Mouse (Mus musculus): ENCODE data around the gene Gas7.

Gene Gas7

DNA sequence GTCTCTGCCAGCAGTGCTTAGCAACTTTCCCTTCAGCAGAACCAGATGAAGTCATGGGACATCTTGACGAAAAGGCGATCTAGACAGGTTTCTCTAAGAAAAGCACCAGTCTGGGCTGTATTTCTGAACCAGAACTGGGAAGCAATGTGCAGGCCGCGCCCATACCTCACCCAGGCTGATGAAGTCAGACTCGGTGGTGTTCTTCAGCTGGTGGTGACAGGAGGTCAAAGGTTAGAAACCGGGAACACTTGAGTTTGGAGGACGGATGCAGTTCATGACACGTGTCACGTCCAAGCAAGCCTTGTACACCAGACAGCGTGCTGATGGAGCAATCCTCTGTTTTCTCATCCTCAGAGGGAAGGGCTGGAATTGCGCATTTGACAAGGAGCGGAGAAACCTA, 32.9 kb downstream of the Gas7 start:
- no peak for DNase-seq (ENCODE audit: low read depth, low spot score)

DNA sequence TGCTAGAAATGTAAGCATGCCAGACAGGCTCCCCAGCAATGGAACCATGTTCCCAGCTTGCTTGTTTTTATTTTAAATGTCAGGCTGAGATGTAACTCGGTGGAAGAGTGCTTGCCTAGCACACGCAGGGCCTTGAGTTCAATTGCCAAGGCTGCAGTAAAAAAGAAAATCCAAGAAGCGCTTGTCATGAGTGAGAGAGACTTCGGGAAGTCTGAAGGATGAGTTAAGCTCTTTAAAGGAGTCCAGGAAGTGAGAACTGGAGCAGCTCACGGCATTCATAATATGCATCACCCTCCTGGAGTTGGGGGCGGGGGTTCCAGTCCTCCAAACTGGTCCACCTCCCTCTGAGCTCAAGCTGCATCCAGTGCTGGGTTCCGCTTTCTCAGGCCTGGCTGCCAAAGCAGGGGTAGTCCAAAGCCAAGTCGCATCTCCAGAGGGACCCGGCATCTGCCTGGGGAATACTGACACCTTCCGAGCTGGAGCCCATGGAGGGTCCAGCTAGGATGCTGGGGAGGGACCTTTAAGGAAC, 34.5 kb downstream of the Gas7 start:
- no peak for DNase-seq (ENCODE audit: low read depth, low spot score)

DNA sequence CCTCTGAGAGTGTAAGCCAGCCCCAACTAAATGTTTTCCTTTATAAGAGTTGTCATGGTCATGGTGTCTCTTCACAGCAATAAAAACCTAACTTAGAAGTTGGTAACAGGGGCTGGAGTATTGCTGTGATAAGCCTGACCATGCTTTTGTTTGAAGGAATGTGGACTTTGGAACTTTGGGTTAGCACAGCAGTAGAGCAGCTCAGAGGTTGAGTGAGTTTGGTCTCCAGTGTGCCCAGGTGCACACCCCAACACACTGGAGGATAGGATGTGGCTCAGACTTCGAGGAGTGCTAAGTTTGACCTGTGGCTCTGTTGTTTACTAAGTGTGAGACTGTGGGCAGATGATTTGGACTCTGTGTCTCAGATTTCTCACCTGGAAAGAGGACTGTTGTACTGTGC, 41.6 kb downstream of the Gas7 start:
- no peak for DNase-seq (ENCODE audit: low read depth, low spot score)

DNA sequence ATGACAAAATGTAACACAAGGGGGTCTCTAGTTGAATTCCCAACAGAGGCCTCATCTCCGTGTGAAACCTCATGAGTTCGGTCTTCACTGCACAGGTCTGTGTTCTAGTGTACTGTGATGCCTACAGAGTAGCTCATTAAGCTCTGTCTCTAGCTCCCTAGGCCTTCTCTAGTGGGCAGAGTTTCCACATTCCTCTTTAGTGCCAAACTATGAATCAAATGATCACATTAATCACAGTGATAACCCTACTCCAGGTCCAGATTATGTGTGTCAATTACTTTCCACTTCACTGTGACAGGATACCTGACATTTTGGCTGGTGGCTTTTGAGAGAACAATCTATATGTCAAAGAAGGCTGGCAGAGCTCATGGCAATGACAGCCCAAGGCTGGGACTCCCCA, 44.9 kb downstream of the Gas7 start:
- no peak for DNase-seq (ENCODE audit: low read depth, low spot score)

DNA sequence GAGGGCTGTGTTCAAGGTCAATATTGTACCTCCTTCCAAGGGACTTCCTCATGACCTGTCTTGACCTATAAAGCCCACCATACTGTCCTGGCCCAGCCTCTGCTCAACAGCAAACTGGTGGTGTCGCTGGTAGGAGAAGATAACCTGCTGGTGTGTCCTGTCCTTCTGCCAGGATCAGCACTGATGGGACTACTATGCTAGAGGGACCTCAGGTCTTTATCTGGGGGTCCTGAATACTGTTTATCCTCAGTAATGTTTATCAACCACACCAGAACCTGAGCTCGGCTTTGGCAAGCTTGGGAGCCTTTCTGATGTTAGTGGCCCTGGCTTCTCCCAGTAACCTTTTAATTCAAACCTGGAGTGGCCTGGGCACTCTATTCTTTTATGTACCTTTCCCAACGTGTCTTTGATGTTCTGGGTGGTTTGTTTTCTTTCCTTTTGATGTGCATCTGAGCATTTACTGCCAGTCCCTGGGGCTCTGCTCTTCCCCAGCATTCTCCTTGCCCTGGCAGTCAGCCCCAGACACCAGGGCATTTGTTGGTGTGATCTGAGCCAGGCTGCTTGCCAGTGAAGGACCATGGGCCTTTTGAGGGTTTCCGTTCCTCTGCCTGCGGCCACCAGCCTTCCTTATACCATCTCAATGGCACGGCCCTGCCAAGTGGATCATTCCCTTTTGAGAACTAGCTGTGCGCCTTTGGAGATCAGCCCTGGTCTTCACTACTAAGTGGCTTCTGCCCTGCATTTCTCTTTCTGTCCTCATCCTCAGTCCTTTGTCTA, 46.4 kb downstream of the Gas7 start:
- DNase-seq (ENCODE audit: low read depth, low spot score), result no peak

DNA sequence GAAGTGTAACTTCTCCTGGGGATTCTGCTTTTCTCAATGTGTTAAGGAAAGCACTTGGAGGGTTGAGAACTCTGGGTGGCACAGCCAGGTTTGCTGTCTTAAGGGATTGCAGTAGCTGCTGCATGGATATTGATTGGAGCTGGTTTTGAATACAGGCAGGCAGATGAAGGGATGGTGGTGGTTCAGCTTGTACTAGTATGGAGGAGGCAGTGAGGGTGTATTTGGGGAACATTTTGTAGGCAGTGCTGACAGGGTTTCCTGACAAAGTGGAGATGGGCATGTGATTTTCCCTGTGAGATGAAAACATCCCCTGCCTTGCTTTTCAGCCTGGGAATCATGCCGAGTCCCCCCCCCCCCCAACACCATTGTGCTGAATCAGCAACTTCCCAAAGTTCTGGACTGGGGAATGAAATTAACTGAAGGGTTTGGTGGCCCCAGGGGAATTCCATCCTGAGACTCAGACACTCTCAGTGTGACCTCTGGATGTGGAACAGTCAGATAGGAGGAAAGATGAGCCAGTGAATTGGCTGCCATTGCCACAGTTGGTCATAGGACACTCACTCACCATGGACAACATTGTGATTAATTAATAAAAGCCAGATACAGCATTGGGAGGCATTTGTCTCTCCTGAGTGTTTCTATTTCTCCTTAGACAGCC, 54.1 kb downstream of the Gas7 start:
- DNase-seq (ENCODE audit: low read depth, low spot score), result no peak

DNA sequence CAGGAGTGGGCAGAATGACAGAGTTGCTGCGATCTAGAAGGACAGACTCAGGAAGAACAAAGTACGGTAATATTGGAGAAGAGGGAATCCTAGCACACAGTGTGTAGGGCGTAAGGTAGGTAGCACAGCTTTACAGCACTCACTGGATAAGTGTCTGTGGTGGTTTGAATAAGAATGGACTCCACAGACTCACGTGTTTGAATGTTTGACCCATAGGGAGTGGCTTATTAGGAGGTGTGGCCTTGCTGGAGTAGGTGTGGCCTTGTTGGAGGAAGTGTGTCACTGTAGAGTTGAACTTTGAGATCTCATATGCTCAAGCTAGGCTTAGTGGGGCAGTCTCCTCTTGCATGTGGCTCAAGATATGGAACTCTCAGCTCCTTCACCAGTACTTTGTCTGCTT, 55.6 kb downstream of the Gas7 start:
- no peak for DNase-seq (ENCODE audit: low read depth, low spot score)

DNA sequence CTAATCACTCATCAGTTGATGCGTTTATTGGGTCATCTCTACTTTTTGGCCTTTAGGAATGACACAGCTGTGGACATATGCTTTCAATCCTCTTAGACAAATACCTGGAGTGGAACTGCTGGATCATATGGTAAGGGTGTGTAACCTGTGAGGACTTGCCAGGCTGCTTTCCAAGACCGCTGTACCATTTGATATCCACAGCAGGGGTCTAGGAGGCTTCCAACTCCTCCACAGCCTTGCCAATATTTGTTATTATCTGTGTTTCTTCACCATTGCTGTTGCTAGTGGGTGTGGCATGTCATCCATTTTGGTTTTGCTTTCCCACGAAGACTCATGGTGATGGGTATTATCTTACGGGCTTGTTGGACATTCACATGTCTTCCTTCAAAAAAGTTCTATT, 57.8 kb downstream of the Gas7 start:
- no peak for DNase-seq (ENCODE audit: low read depth, low spot score)

DNA sequence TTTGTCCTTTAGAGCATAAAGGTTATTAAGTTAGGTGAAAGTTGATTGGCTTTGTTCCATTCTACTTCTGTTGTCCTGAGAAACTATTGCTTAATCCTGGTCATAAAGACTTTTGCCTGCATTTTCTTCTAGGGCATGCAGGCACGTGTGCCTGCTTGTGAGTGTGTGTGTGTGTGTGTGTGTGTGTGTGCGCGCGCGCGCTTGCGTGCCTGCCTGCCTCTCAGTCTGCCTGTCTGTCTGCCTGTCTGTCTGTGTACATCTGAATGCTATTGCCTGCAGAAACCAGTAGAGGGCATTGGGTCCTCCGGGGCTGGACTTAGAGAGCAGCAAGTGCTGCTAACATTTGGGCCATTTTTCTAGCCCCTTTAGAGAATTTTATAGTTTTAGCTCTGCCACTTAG, 59.2 kb downstream of the Gas7 start:
- no peak for DNase-seq (ENCODE audit: low read depth, low spot score)

DNA sequence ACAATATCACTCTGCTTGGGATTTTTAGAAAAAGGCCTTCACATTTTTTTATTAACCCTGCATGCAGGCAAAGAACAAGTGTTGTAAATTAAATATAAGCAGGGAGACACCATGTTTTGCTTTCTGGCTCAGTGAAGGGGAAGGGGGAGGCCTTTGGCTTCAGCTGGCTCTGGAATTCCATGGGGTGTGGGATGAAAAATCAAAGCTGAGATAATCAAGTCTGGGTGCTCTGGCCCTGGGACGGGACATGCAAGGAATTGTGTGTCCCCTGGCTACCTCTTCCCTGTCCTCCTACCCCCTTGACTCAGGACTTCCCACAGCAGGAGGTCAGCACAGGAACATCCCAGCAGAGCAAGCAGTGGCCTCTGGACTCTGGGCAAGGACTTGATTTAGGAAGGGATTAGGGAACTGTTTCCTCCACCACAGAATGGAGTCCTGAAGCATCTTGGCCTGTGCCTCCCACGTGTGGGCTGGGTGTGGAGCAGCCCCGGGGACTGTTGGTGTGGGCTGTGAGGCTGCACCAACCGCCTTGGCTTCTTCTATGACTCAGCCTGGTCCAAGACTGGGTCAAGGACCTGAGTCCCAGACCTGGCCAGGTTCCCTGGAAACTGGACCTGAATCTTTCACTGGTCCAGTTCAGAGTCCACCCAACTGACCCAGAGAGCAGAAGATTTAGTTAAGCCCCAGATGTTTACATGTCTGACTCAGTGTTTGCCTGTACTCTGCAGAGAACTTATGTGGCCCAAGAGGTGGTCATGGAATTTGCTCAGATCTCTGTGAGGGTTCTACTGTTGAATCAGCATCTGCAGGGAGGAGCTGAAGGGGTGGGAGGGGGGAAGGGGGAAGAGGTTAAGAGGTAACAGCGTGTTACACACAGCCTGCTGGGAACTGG, 60.0 kb downstream of the Gas7 start:
- no peak for DNase-seq (ENCODE audit: low read depth, low spot score)

DNA sequence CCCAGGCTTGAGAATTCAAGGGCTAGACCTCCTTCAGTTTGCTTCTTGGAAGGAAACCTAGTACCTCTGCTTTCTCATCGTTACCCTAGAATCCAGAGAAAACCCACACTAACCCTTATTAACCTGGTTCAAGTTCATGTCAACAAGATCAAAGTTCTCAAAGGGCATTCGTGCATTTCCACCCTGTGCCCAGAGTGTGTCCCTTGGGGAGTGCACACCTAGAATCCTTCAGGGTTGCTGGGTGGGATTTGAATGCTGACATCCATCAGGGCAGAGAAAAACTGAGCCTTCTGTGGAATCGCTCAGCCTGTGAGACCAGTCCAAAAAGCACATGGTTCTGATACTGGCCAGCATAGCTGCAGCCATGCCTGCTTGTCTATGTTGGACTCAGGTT, 60.7 kb downstream of the Gas7 start:
- no peak for DNase-seq (ENCODE audit: low read depth, low spot score)

DNA sequence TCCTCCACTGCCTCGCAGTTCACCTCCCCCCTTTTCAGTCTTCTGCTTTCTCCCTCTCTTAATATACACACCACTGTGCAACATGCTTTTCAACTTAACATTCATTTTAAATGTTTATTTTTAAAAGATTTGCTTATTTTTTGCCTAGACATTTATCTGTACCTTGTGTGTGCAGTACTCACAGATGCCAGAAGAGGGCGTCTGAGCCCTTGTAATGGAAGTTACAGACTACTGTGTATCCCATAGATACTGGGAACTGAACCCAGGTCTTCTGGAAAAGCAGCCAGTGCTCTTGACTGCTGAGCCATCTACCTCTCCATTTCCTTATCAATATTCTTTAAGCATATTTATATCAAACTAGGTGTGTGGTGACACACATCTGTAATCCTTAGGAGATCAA, 62.5 kb downstream of the Gas7 start:
- DNase-seq (ENCODE audit: low read depth, low spot score), result no peak

DNA sequence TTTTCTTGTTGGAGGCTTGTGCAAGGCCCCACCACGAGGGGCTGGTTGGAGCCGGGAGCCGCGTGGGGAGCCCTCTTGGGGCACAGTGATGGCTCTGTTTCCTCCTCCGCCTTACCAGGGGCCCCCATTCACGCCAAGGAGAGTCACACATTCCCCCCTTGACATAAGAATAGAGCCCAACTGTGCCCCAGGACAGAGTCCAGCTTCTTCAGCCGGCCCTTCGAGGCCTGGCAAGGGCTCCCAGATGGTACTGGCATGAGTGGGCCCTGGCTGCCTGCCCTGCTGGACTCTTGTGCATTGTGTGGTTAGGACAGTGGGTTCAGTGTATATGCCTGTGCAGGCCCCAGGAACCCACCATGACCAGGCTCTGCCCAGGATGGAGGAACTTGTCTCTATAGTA, 63.7 kb downstream of the Gas7 start:
- DNase-seq (ENCODE audit: low read depth, low spot score), result no peak

DNA sequence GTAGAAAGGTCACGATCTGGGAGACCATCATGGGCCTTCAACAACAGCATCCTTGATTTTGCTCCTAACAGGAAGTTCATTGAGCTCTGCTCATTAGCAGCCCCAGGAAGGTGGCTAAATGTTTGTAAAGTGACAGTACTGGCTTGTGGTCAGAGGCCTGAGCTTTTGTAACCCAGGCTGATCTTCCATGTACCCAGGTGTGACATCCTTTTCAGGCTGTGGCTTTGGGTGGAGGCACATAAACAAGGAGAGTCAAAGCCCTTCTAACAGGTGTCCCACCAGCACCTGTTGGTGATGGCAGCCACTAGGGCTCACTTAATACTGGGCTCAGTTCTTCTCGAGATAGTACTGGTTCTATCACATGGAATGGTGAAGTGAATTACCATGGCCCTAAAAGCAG, 67.4 kb downstream of the Gas7 start:
- DNase-seq (ENCODE audit: low read depth, low spot score), result no peak

DNA sequence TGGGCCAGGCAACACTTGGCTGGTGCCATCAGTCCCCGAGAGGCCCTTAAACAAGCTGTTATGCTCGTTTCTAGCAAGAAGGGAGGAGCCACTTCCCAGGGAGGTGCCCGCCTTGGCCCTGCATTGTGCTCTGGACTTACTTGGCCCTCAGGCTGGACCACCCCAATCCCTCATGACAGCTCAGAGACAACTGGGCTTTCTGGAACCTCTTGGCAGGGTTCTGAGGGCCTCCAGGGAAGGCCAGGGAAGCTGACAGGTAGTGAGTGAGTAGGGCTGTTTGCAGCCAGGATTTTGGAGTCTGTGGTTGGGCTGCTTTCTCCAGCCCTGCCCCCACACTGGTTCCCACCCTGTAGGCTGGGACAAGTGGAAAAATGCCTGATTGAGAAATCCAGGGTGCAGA, 68.6 kb downstream of the Gas7 start:
- DNase-seq (ENCODE audit: low read depth, low spot score), result no peak

DNA sequence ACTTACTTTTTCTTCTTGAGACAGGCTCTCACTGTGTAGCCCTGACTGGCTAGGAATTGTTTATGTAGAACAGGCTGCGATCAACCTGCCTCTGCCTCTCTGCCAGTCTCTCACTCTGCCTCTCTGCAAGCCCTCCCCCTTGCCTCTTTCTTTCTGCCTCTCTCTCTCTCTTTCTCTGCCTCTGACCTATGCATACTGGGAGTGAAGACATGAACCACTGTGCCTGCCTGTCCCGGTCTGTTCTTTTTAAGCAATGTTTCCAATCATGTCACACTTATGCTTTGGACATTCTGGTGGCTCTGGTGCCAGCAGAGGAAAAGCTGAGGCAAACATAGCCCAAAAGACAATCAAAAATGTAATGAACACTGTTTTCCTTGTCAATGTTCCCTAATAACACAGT, 69.5 kb downstream of the Gas7 start:
- DNase-seq (ENCODE audit: low read depth, low spot score), result no peak

DNA sequence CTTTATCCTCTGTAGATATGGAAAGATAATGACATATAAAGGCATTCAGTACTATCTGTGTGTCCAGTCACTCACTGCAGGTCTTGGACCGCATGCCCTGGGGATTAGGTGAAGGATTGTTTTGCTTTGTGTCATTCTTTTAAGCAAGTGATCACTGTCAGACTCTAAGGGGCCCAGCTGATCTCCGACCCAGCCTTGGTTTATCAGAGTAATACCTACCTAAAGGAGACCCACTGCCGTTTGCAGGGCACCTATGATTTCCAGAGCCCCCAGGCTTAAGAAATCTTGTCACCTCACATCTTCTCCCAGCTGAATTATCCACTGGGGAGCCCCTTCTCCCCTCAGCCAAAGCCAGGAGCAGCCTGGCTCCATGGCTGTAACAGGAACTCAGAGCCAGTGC, 70.6 kb downstream of the Gas7 start:
- no peak for DNase-seq (ENCODE audit: low read depth, low spot score)

DNA sequence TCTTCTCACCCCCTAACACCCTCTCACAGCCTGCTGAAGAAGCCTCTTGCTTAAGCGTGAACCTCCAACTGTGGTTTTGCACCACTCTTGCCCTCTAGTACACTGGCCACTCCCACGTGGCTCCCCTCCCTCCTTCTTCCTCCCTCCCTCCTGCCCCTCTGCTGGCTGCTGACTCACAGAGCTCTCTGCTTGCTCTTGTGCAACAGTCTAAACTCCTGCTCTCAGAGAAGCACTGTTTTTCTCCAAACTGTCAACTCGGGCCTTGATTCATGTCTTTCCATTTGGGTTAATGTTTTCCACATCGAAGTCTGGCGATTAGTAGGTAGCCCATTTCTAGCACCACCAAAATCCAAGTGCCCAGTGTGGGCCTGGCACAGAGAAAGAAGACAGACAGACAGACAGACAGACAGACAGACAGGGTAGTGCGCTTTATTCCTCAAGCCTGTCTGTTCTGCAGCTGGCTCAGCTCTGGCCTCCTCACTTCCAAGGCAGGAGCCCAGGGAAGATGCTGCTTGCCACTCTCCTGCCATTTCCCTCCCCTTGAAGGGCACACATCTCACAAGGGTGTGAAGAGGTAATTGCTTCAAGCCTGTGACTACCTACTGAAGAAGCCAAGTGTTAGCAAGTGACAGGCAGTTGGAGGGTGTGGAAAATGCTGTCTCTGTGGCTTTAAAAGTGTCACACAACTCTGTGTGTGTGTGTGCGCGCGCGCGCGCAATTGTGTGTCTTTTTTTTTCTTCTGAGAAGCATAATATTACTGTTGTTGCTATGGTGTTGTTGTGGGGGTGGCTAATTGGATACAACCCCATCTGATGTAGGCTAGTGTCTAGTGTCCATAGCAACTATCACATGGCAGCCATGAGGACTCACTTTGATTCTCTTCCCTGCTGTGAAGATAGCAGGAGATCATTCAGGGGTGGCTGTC, 71.6 kb downstream of the Gas7 start:
- DNase-seq (ENCODE audit: low read depth, low spot score), result no peak

DNA sequence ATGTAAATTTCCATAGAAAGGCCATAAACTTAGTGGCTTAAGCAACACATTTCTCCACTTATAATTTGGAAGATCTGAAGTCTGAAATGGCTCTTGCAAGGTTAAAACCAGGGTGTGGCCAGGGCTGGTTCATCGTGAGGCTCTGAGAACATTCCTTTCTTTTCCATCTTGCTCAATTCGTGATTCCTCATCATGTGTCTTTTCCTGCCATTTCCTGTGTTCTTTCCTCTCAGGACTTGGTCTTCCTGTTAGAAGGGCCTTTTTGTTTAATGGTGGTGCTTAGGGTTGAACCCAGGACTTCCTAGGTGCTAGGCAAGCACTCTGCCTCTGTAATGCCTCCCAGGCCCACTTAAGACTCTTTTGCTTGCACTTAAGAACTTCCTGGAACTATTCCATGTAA, 76.0 kb downstream of the Gas7 start:
- DNase-seq (ENCODE audit: low read depth, low spot score), result no peak

DNA sequence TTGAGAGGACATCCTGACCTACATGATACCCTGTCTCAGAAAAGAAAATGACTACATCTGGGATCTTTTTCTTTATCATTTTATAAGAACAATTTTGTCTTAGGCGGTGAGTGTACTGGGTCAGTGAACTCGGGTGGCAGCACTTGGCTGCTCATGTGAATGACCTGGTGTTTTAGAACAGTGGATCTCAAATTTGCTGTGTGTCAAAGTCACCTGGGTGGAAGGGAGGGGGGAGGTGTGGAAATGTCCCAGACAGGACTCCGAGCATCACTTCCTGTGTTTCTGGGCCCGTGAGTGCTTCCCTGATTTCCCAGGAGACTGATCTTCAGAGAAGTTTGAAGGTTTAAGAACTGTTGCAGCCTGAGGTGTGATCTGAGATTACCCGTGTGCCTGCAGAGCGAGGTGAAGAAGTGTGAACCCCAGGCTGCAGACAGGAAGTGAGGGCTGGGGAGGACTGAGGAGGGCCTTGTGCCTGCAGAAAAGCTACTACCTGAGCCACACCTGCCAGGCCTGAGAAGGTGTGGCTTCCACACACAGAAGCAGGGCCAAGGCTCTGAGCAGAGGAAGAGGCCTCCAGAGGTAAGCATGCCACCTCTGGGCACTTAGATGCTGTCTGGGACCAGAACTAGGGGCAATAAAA, 76.8 kb downstream of the Gas7 start:
- DNase-seq (ENCODE audit: low read depth, low spot score), result no peak

DNA sequence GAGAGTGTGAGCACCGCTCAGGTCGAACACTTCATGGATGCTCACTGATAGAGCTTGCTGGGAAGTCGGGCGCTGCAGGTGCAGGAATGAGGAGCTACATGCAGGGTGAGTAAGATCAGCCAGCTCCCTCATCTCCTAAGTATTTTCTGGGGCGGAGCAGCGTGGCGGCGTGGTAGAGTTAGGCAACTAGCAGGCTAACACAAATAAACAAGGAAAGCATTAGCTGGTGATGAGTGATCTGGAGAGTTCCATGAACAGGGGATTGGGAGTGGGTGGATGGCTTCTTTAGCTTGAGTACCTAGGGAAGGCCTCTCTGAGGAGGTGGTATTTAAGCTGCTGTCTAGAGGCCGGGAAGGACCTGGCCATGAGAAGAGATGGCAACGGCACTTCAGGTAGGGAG, 77.5 kb downstream of the Gas7 start:
- no peak for DNase-seq (ENCODE audit: low read depth, low spot score)
